Mouse (Mus musculus): ENCODE measurements at regions not wholly inside any gene's neighbourhood (a gene's known extent, or its start where the extent isn't known, plus 50 kb on each side); places are given as distances from the start of the nearest gene placed in this dataset.

GRCm38 (mm10) chr10:118607418-118607817 is 166.6 kb downstream of the Ifng start:
- ATAC-seq (ENCODE audit: insufficient number of reproducible peaks, insufficient read depth, low FRiP score, low read depth): no peak
- H3K4me3 ChIP-seq (ENCODE audit: low read depth, low read length): no peak overlapping the region
- no peaks in the 10 kb centered on the region for H3K36me3 ChIP-seq (ENCODE audit: control insufficient read depth, insufficient read depth, low read length)
- no peaks in the 10 kb centered on the region for H3K27me3 ChIP-seq (ENCODE audit: control insufficient read depth, insufficient read depth, low read length)
- no peaks in the 10 kb centered on the region for H3K9me3 ChIP-seq (ENCODE audit: control insufficient read depth, low read depth, low read length)
- no peak overlapping the region for H3K4me2 ChIP-seq (replicated peaks; ENCODE audit: low read depth, low read length)
- no peak overlapping the region for H3K27ac ChIP-seq (ENCODE audit: low read length)
- no peaks in the 10 kb centered on the region for H3K4me1 ChIP-seq (ENCODE audit: control insufficient read depth, insufficient read depth, low read length)
- H3K9ac ChIP-seq (replicated peaks; ENCODE audit: low read depth, low read length): no peak overlapping the region
- whole genome bisulfite sequencing: 93% methylated on average over 1 of the region's 1 CpGs

- no peak for ATAC-seq (ENCODE audit: insufficient number of reproducible peaks, insufficient read depth, low FRiP score, low read depth)
- Histone ChIP-seq H3K9ac (replicated peaks; ENCODE audit: low read depth, low read length) (no peak overlapping the region), H3K4me1 (ENCODE audit: control insufficient read depth, insufficient read depth, low read length) (no peaks in the 10 kb centered on the region), H3K36me3 (ENCODE audit: control insufficient read depth, insufficient read depth, low read length) (no peaks in the 10 kb centered on the region), H3K4me2 (replicated peaks; ENCODE audit: low read depth, low read length) (no peak overlapping the region), H3K9me3 (ENCODE audit: control insufficient read depth, low read depth, low read length) (no peaks in the 10 kb centered on the region), H3K27ac (ENCODE audit: low read length) (no peak overlapping the region), H3K4me3 (ENCODE audit: low read depth, low read length) (no peak overlapping the region), H3K27me3 (ENCODE audit: control insufficient read depth, insufficient read depth, low read length) (no peaks in the 10 kb centered on the region)
- 57% methylated on average over 4 of the region's 4 CpGs for WGBS
These were observed 167.7 kb downstream of the Ifng start for GRCm38 (mm10) chr10:118608376-118609145.

GRCm38 (mm10) chr10:118609157-118609556 is 168.3 kb downstream of the Ifng start:
- Histone ChIP-seq H3K4me2 (replicated peaks; ENCODE audit: low read depth, low read length) (no peak overlapping the region), H3K4me3 (ENCODE audit: low read depth, low read length) (no peak overlapping the region), H3K9me3 (ENCODE audit: control insufficient read depth, low read depth, low read length) (no peaks in the 10 kb centered on the region), H3K36me3 (ENCODE audit: control insufficient read depth, insufficient read depth, low read length) (no peaks in the 10 kb centered on the region), H3K27me3 (ENCODE audit: control insufficient read depth, insufficient read depth, low read length) (no peaks in the 10 kb centered on the region), H3K9ac (replicated peaks; ENCODE audit: low read depth, low read length) (no peak overlapping the region), H3K4me1 (ENCODE audit: control insufficient read depth, insufficient read depth, low read length) (no peaks in the 10 kb centered on the region), H3K27ac (ENCODE audit: low read length) (no peak overlapping the region)
- no peak for ATAC-seq (ENCODE audit: insufficient number of reproducible peaks, insufficient read depth, low FRiP score, low read depth)
- WGBS: 74% methylated on average over 4 of the region's 4 CpGs

- Histone ChIP-seq H3K4me1 (ENCODE audit: control insufficient read depth, insufficient read depth, low read length) (no peaks in the 10 kb centered on the region), H3K4me2 (replicated peaks; ENCODE audit: low read depth, low read length) (no peak overlapping the region), H3K27ac (ENCODE audit: low read length) (no peak overlapping the region), H3K27me3 (ENCODE audit: control insufficient read depth, insufficient read depth, low read length) (no peaks in the 10 kb centered on the region), H3K4me3 (ENCODE audit: low read depth, low read length) (no peak overlapping the region), H3K9ac (replicated peaks; ENCODE audit: low read depth, low read length) (no peak overlapping the region), H3K9me3 (ENCODE audit: control insufficient read depth, low read depth, low read length) (no peaks in the 10 kb centered on the region), H3K36me3 (ENCODE audit: control insufficient read depth, insufficient read depth, low read length) (no peaks in the 10 kb centered on the region)
- ATAC-seq (ENCODE audit: insufficient number of reproducible peaks, insufficient read depth, low FRiP score, low read depth): no peak
- WGBS: 88% methylated on average over 7 of the region's 7 CpGs
These were observed 170.1 kb downstream of the Ifng start for GRCm38 (mm10) chr10:118610868-118611461.

GRCm38 (mm10) chr10:118612091-118612490 is 171.2 kb downstream of the Ifng start:
- H3K36me3 ChIP-seq (ENCODE audit: control insufficient read depth, insufficient read depth, low read length): no peaks in the 10 kb centered on the region
- no peaks in the 10 kb centered on the region for H3K4me1 ChIP-seq (ENCODE audit: control insufficient read depth, insufficient read depth, low read length)
- WGBS: 83% methylated on average over 7 of the region's 7 CpGs

GRCm38 (mm10) chr10:118613056-118613695 is 172.3 kb downstream of the Ifng start:
- 84% methylated on average over 14 of the region's 14 CpGs for WGBS
- no peak for ATAC-seq (ENCODE audit: insufficient number of reproducible peaks, insufficient read depth, low FRiP score, low read depth)

More at GRCm38 (mm10) chr10:118612091-118612490, 171.2 kb downstream of the Ifng start:
- no peak overlapping the region for H3K27ac ChIP-seq (ENCODE audit: low read length)
- H3K9ac ChIP-seq (replicated peaks; ENCODE audit: low read depth, low read length): no peak overlapping the region
- no peaks in the 10 kb centered on the region for H3K9me3 ChIP-seq (ENCODE audit: control insufficient read depth, low read depth, low read length)
- no peaks in the 10 kb centered on the region for H3K27me3 ChIP-seq (ENCODE audit: control insufficient read depth, insufficient read depth, low read length)
- H3K4me2 ChIP-seq (replicated peaks; ENCODE audit: low read depth, low read length): no peak overlapping the region
- no peak for ATAC-seq (ENCODE audit: insufficient number of reproducible peaks, insufficient read depth, low FRiP score, low read depth)
- no peak overlapping the region for H3K4me3 ChIP-seq (ENCODE audit: low read depth, low read length)

GRCm38 (mm10) chr10:118614251-118614865 is 173.5 kb downstream of the Ifng start:
- no peak for ATAC-seq (ENCODE audit: insufficient number of reproducible peaks, insufficient read depth, low FRiP score, low read depth)
- Histone ChIP-seq H3K36me3 (ENCODE audit: control insufficient read depth, insufficient read depth, low read length) (no peaks in the 10 kb centered on the region), H3K4me3 (ENCODE audit: low read depth, low read length) (no peak overlapping the region), H3K9ac (replicated peaks; ENCODE audit: low read depth, low read length) (no peak overlapping the region), H3K27ac (ENCODE audit: low read length) (no peak overlapping the region), H3K27me3 (ENCODE audit: control insufficient read depth, insufficient read depth, low read length) (no peaks in the 10 kb centered on the region), H3K9me3 (ENCODE audit: control insufficient read depth, low read depth, low read length) (no peaks in the 10 kb centered on the region), H3K4me2 (replicated peaks; ENCODE audit: low read depth, low read length) (no peak overlapping the region), H3K4me1 (ENCODE audit: control insufficient read depth, insufficient read depth, low read length) (no peaks in the 10 kb centered on the region)
- WGBS: 84% methylated on average over 6 of the region's 6 CpGs

More at GRCm38 (mm10) chr10:118613056-118613695, 172.3 kb downstream of the Ifng start:
- Histone ChIP-seq H3K27me3 (ENCODE audit: control insufficient read depth, insufficient read depth, low read length) (no peaks in the 10 kb centered on the region), H3K27ac (ENCODE audit: low read length) (no peak overlapping the region), H3K36me3 (ENCODE audit: control insufficient read depth, insufficient read depth, low read length) (no peaks in the 10 kb centered on the region), H3K4me3 (ENCODE audit: low read depth, low read length) (no peak overlapping the region), H3K4me1 (ENCODE audit: control insufficient read depth, insufficient read depth, low read length) (no peaks in the 10 kb centered on the region), H3K4me2 (replicated peaks; ENCODE audit: low read depth, low read length) (no peak overlapping the region), H3K9ac (replicated peaks; ENCODE audit: low read depth, low read length) (no peak overlapping the region), H3K9me3 (ENCODE audit: control insufficient read depth, low read depth, low read length) (no peaks in the 10 kb centered on the region)

- Histone ChIP-seq H3K27ac (ENCODE audit: low read length) (no peak overlapping the region), H3K27me3 (ENCODE audit: control insufficient read depth, insufficient read depth, low read length) (no peaks in the 10 kb centered on the region), H3K36me3 (ENCODE audit: control insufficient read depth, insufficient read depth, low read length) (no peaks in the 10 kb centered on the region), H3K9me3 (ENCODE audit: control insufficient read depth, low read depth, low read length) (no peaks in the 10 kb centered on the region), H3K4me3 (ENCODE audit: low read depth, low read length) (no peak overlapping the region), H3K4me2 (replicated peaks; ENCODE audit: low read depth, low read length) (no peak overlapping the region), H3K9ac (replicated peaks; ENCODE audit: low read depth, low read length) (no peak overlapping the region), H3K4me1 (ENCODE audit: control insufficient read depth, insufficient read depth, low read length) (no peaks in the 10 kb centered on the region)
- ATAC-seq (ENCODE audit: insufficient number of reproducible peaks, insufficient read depth, low FRiP score, low read depth): no peak
- 84% methylated on average over 10 of the region's 10 CpGs for WGBS
These were observed 174.5 kb downstream of the Ifng start for GRCm38 (mm10) chr10:118615131-118616020.
